Comparison of ENCODE assay signal across 7 mouse cellular contexts in genomic region chr10:108333642-108334041, GRCm38 (mm10). TPM values are rescaled to one million over a fixed set of nuclear protein-coding genes. Genes with fewer than 3 reads are reported as not detected.
DNase-seq lines count a peak whose midpoint lies in the region; ATAC-seq and TF ChIP-seq lines count a peak whose summit lies in the region.

No protein-coding gene starts in this region.

- H3K27me3 ChIP-seq in ES-Bruce4 (ENCODE audit: control insufficient read depth, insufficient read depth, low read length, poor library complexity, severe bottlenecking) = no peaks in the 10 kb centered on the region
- H3K27me3 ChIP-seq in heart, postnatal 0 days (ENCODE audit: control insufficient read depth, insufficient read depth, low read length) = peaks cover 19% of the 10 kb centered on the region
- peaks cover 35% of the 10 kb centered on the region for H3K27me3 ChIP-seq in liver, postnatal 0 days (ENCODE audit: insufficient read depth, low read length)
- no peaks in the 10 kb centered on the region for H3K27me3 ChIP-seq in stomach, postnatal 0 days (ENCODE audit: control insufficient read depth, insufficient read depth, low read length)

- H3K9me3 ChIP-seq in ES-Bruce4 (replicated peaks; ENCODE audit: control insufficient read depth, insufficient read depth, low read length, poor library complexity, severe bottlenecking) = no peaks in the 10 kb centered on the region
- H3K9me3 ChIP-seq in heart, postnatal 0 days (replicated peaks; ENCODE audit: control insufficient read depth, low read length) = no peaks in the 10 kb centered on the region
- H3K9me3 ChIP-seq in liver, postnatal 0 days (ENCODE audit: low read length) = no peaks in the 10 kb centered on the region
- no peaks in the 10 kb centered on the region for H3K9me3 ChIP-seq in stomach, postnatal 0 days (ENCODE audit: control insufficient read depth, low read length)

- WGBS in heart, postnatal 0 days = 5% methylated on average over 12 of the region's 12 CpGs
- 9% methylated on average over 12 of the region's 12 CpGs for WGBS in liver, postnatal 0 days (ENCODE audit: insufficient replicate concordance)
- 12% methylated on average over 12 of the region's 12 CpGs for WGBS in stomach, postnatal 0 days

- H3K4me3 ChIP-seq in ES-Bruce4 (ENCODE audit: low read depth, low read length) = peak overlapping the region; percentile 86
- peak overlapping the region; percentile 63 for H3K4me3 ChIP-seq in heart, postnatal 0 days (ENCODE audit: low read depth, low read length)
- peak overlapping the region; percentile 64 for H3K4me3 ChIP-seq in liver, postnatal 0 days (ENCODE audit: low read depth, low read length)
- peak overlapping the region; percentile 95 for H3K4me3 ChIP-seq in stomach, postnatal 0 days (ENCODE audit: low read depth, low read length)

- no peak for ATAC-seq in heart, postnatal 0 days (ENCODE audit: insufficient read depth, low read depth)
- ATAC-seq in liver, postnatal 0 days = peak; percentile 20; the same call in 1 of the 2 replicates
- no peak for ATAC-seq in stomach, postnatal 0 days (ENCODE audit: low FRiP score, low TSS enrichment)

- no peak for TF ChIP-seq EP300 in ES-Bruce4 (IDR thresholded peaks at IDR 0.05; ENCODE audit: insufficient read depth, low read depth, low read length)
- no peak for TF ChIP-seq EP300 in heart, postnatal 0 days (IDR thresholded peaks at IDR 0.05; ENCODE audit: low read depth)
- TF ChIP-seq EP300 in liver, postnatal 0 days (IDR thresholded peaks at IDR 0.05; ENCODE audit: low read depth) = no peak
- no peak for TF ChIP-seq EP300 in stomach, postnatal 0 days (optimal IDR thresholded peaks at IDR 0.05)

- H3K9ac ChIP-seq in ES-Bruce4 (ENCODE audit: low read depth, poor library complexity, severe bottlenecking) = peak overlapping the region; percentile 97
- peak overlapping the region; percentile 67 for H3K9ac ChIP-seq in heart, postnatal 0 days (replicated peaks; ENCODE audit: low read depth, low read length)
- H3K9ac ChIP-seq in liver, postnatal 0 days (replicated peaks) = no peak overlapping the region; the same call in 1 of the 2 replicates
- peak overlapping the region; percentile 47; the same call in 1 of the 2 replicates for H3K9ac ChIP-seq in stomach, postnatal 0 days (ENCODE audit: low read length)

- DNase-seq in NIH3T3 (ENCODE audit: low read depth) = peak; percentile 37
- DNase-seq in heart, postnatal 0 days (ENCODE audit: low spot score) = no peak
- peak; percentile 26 for DNase-seq in liver, postnatal 0 days
- DNase-seq in stomach, postnatal 0 days (ENCODE audit: low spot score) = peak; percentile 44
- DNase-seq in layer of hippocampus, adult 8-10 months (ENCODE audit: low spot score in 2 of 2) = no peak
- no peak for DNase-seq in spleen, postnatal 4 days (ENCODE audit: low spot score in 2 of 2)

- no peak for TF ChIP-seq POLR2A in ES-Bruce4 (IDR thresholded peaks at IDR 0.05; ENCODE audit: insufficient read depth, low read length)

- no peak overlapping the region for H3K27ac ChIP-seq in ES-Bruce4 (ENCODE audit: insufficient read depth, low read length)
- no peak overlapping the region for H3K27ac ChIP-seq in heart, postnatal 0 days (ENCODE audit: low read depth)
- peak overlapping the region; percentile 74 for H3K27ac ChIP-seq in liver, postnatal 0 days (ENCODE audit: low read depth)
- H3K27ac ChIP-seq in stomach, postnatal 0 days (replicated peaks) = no peak overlapping the region

- H3K4me2 ChIP-seq in heart, postnatal 0 days (ENCODE audit: low read depth, low read length) = peak overlapping the region; percentile 85
- peak overlapping the region; percentile 80 for H3K4me2 ChIP-seq in liver, postnatal 0 days (ENCODE audit: low read depth, low read length)
- peak overlapping the region; percentile 77 for H3K4me2 ChIP-seq in stomach, postnatal 0 days (replicated peaks; ENCODE audit: low read depth)

- no peak for TF ChIP-seq CTCF in ES-Bruce4 (IDR thresholded peaks at IDR 0.05; ENCODE audit: low read depth, low read length)
- TF ChIP-seq CTCF in heart, postnatal 0 days (IDR thresholded peaks at IDR 0.05; ENCODE audit: low read depth) = no peak
- no peak for TF ChIP-seq CTCF in liver, postnatal 0 days (IDR thresholded peaks at IDR 0.05; ENCODE audit: low read depth)
- no peak for TF ChIP-seq CTCF in stomach, postnatal 0 days (IDR thresholded peaks at IDR 0.05; ENCODE audit: low read depth)

- H3K36me3 ChIP-seq in ES-Bruce4 (ENCODE audit: control insufficient read depth, insufficient read depth, low read length, poor library complexity, severe bottlenecking) = peaks cover 16% of the 10 kb centered on the region
- H3K36me3 ChIP-seq in heart, postnatal 0 days (replicated peaks; ENCODE audit: control insufficient read depth, insufficient read depth, low read length) = no peaks in the 10 kb centered on the region
- no peaks in the 10 kb centered on the region for H3K36me3 ChIP-seq in liver, postnatal 0 days (replicated peaks; ENCODE audit: insufficient read depth, low read length)
- H3K36me3 ChIP-seq in stomach, postnatal 0 days (ENCODE audit: control insufficient read depth, insufficient read depth, low read length) = no peaks in the 10 kb centered on the region

- H3K4me1 ChIP-seq in ES-Bruce4 (ENCODE audit: control insufficient read depth, insufficient read depth, low read length) = no peaks in the 10 kb centered on the region
- peaks cover 11% of the 10 kb centered on the region; the same call in 1 of the 2 replicates for H3K4me1 ChIP-seq in heart, postnatal 0 days (ENCODE audit: control insufficient read depth, insufficient read depth)
- H3K4me1 ChIP-seq in liver, postnatal 0 days (ENCODE audit: insufficient read depth) = no peaks in the 10 kb centered on the region
- H3K4me1 ChIP-seq in stomach, postnatal 0 days (replicated peaks; ENCODE audit: control insufficient read depth, insufficient read depth) = no peaks in the 10 kb centered on the region

RNA-seq across cellular contexts. Expression of gene Pawr, which starts 1.7 kb away (rescaled TPM):
- 157 and 164 TPM in 2 replicates for polyA plus RNA-seq in ES-Bruce4 (2011; ENCODE audit: insufficient read depth, insufficient read length, low read depth, missing spikeins)
- total RNA-seq in heart, postnatal 0 days (2014; rRNA removed; ENCODE audit: low replicate concordance) = 3.5 and 11.4 TPM in 2 replicates
- 2.7 and 2.8 TPM in 2 replicates for polyA plus RNA-seq in heart, postnatal 0 days (2015; fragmentation: Nextera tagmentation; extraction: Ambion mirVana)
- polyA plus RNA-seq in liver, postnatal 0 days (2015; fragmentation: Nextera tagmentation; extraction: Ambion mirVana) = 3.5 and 4.9 TPM in 2 replicates
- polyA plus RNA-seq in stomach, postnatal 0 days (2015; fragmentation: Nextera tagmentation; extraction: Ambion mirVana) = 14.7 and 18.5 TPM in 2 replicates
- total RNA-seq in layer of hippocampus, adult 8-10 months (2022) = 1 to 10 TPM; 2.7 to 4.2 (median 2.9) TPM

Comparison
In these comparisons a context has a peak if more than half of its experiments do, and no peak if none do; other contexts are left out.
1. DNase-seq: peak in NIH3T3 (single experiment), liver, postnatal 0 days (single experiment) and stomach, postnatal 0 days (single experiment); none in heart, postnatal 0 days (single experiment), layer of hippocampus, adult 8-10 months (0 of 2) and spleen, postnatal 4 days (0 of 2).
2. Peak in every context shown above with its lines, with median percentiles within 50 percentile points of each other: H3K4me3 ChIP-seq and H3K4me2 ChIP-seq.